Mouse (Mus musculus) lung, adult 2 months (tissue): ENCODE results near the gene Dhrs1. TPM values are rescaled to one million over a fixed set of nuclear protein-coding genes. Genes with fewer than 3 reads are reported as not detected.

Source experiments
- DNase-seq: peaks from one replicate; pipeline ENCODE4 v3.0.0; 2022
- H3K4me1 ChIP-seq: fragments of 200-500 bp; 2 replicates; pipeline ENCODE4 v1.6.1; 2011; ENCODE audit warnings: low read length; ENCODE audit not compliant: control insufficient read depth, insufficient read depth
- H3K4me3 ChIP-seq: fragments of 200-500 bp; replicated peaks from 2 replicates; pipeline ENCODE3; 2011; ENCODE audit warnings: low read depth, mild to moderate bottlenecking, control low read depth, low read length; ENCODE audit errors: extremely low read depth
- CTCF ChIP-seq: fragments of 200-500 bp; IDR thresholded peaks from 2 replicates; pipeline ENCODE4 v1.5.1; 2011; ENCODE audit warnings: mild to moderate bottlenecking, low read length, control low read depth; ENCODE audit not compliant: insufficient read depth
- POLR2A ChIP-seq: fragments of 200-500 bp; IDR thresholded peaks from 2 replicates; pipeline ENCODE4 v1.6.1; 2011; ENCODE audit warnings: low read depth, mild to moderate bottlenecking, control low read depth, low read length, borderline replicate concordance; ENCODE audit errors: extremely low read depth
- WGBS: fragments of 180-500 bp; shearing (Covaris S2); methylation state at CpG from one replicate; pipeline ENCODE4 v1.1.7; 2018; 5-methylcytosine and 5-hydroxymethylcytosine counted together
- polyA plus RNA-seq: library from polyadenylated mRNA; depleted of rRNA; stranded (reverse); fragments of >200 nt; gene quantifications from 2 replicates; pipeline ENCODE4 v1.2.3, GENCODE M21; 2012

Dhrs1 gene
- polyA plus RNA-seq, 1 experiment: 89.0 TPM

DNA sequence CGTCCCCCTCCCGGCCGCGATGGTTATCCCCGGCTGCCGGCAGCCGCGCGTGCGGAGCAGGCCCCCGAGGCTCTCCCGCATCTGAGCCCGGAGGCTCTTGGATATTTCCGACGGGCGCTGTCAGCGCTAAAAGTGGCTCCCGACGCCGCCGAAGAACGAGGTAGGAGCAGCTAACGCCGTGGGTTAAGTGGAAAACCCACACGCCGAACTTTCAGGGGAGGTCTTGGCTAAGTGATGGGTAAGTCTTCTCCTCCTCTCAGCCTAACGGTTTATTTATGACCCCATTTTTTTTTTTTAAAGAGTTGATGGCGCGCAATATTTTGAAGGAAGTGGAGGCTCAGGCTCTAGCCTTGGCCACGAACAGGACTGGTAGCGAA lies 359 bp upstream of the Dhrs1 start:
- 0% methylated on average over 31 of the region's 31 CpGs for WGBS

DNA sequence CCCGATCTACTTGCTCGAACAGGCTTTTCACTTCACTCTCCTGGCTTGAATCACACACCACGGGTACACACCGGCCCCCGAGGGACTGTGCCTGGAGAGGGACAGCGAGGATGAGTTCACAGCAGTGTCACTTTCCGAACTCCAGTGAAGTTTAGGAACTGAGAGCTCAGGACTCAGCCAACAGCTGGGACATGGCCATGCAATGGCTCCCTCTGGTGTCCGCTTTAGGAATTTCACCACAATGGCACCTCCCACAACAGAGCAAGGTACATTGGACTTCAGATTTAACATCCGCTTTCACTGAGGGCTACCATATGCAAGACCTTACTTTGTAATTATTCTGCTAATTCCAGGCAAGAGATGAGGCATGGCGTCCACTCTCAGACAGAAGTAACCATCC lies 1.8 kb downstream of the Dhrs1 start:
- 17% methylated on average over 10 of the region's 10 CpGs for WGBS
- Histone ChIP-seq H3K4me3 (peak overlapping the region; percentile 1), H3K4me1 (peaks cover 11% of the 10 kb centered on the region)
- peak; percentile 90 for DNase-seq
- TF ChIP-seq CTCF (peak; percentile 98), POLR2A (no peak)

More for the DNA sequence above, 359 bp upstream of the Dhrs1 start:
- no peak for DNase-seq
- Histone ChIP-seq H3K4me3 (peak overlapping the region; percentile 86), H3K4me1 (peaks cover 11% of the 10 kb centered on the region)
- no peak for TF ChIP-seq POLR2A

DNA sequence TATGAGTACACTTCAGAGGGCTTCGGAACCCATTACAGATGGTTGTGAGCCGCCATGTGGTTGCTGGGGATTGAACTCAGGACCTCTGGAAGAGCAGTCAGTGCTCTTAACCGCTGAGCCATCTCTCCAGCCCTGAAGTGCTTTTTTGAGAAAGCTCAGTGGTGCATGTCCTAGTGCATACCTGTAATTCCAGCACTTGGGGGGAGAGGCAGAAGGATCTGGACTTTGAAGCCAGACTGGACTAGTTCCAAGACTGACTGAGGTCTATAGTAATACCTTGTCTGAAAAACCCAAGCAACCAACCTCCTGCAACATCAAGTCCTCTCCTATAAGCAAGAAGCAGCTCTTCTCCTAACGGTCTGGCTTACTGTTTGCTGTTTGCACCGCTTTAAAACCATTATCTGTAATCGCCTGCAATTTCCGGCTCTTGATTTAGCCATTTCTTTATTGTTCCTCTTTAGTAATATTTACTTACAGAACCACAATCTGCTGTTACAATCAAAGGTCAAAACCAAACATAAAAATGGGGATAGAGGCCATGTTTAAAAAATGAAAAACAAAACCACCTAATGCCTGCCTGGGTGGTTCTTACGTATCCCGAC lies 8.3 kb downstream of the Dhrs1 start:
- Histone ChIP-seq H3K4me3 (no peak overlapping the region), H3K4me1 (no peaks in the 10 kb centered on the region)
- no peak for DNase-seq
- TF ChIP-seq CTCF: no peak
- TF ChIP-seq POLR2A: no peak
- 62% methylated on average over 9 of the region's 9 CpGs for WGBS

DNA sequence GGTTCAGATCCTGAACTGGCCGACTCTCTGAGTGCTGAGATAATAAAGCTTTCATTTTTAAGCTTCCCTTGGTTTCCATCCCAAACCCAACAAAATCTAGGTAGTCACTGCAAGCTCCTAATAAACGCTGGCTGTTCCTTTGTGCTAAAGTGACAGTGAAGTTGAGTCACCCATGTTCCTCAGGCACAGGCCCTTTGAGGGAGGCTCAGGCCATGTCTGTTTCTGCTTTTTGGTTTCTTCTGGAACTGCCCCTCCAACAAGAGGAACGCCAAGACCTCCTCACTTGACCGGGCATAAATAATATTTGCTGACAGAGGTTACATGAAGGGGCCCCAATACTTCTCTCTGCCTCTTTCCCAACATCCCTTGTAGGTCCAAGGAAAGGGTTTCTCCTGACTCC lies 9.7 kb downstream of the Dhrs1 start:
- Histone ChIP-seq H3K4me3 (no peak overlapping the region), H3K4me1 (no peaks in the 10 kb centered on the region)
- WGBS: 73% methylated on average over 4 of the region's 4 CpGs
- no peak for DNase-seq
- no peak for TF ChIP-seq POLR2A
- no peak for TF ChIP-seq CTCF

DNA sequence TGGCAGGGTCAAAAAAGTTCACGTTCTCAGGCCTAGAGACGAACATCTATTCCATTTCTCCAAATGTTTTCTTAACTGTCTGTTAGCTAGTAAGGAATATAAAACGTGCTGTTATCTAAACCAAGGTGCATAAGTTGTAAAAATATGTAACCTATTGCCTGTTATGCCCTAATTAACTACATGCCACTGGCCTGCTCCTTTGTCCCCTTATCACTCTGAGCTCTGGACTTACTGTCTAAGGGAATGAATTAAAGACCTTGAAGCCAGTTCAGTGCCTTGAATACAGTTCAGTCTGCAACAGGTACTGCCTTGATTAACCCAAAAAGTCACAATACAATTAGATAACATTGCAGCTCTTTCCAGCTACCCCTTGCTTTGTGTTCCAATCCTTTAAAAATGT lies 10.2 kb downstream of the Dhrs1 start:
- no peak for TF ChIP-seq CTCF
- no peak for TF ChIP-seq POLR2A
- Histone ChIP-seq H3K4me3 (no peak overlapping the region), H3K4me1 (no peaks in the 10 kb centered on the region)
- no peak for DNase-seq
- WGBS: 36% methylated on average over 3 of the region's 3 CpGs

DNA sequence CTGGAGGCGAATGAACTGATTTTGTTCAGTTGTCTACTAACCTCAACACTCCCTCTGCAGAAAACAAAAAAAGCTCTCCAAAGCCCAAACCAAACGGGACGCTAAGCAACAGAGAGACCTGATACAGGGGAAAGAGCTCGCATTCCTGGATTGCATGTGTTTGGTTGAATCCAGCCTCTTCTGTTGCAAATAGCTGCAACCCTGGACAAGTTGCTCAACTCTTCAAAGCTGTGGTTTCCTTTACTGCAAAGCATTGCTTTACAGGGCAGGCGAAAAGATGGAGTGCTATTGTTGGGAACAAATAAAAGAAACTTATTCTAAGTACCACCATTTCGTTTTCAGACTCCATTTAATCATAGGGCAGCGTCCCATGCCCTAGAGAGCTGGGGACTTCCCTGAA lies 10.6 kb downstream of the Dhrs1 start:
- Histone ChIP-seq H3K4me3 (no peak overlapping the region), H3K4me1 (no peaks in the 10 kb centered on the region)
- TF ChIP-seq POLR2A (no peak), CTCF (no peak)
- DNase-seq: no peak
- 67% methylated on average over 7 of the region's 7 CpGs for WGBS

DNA sequence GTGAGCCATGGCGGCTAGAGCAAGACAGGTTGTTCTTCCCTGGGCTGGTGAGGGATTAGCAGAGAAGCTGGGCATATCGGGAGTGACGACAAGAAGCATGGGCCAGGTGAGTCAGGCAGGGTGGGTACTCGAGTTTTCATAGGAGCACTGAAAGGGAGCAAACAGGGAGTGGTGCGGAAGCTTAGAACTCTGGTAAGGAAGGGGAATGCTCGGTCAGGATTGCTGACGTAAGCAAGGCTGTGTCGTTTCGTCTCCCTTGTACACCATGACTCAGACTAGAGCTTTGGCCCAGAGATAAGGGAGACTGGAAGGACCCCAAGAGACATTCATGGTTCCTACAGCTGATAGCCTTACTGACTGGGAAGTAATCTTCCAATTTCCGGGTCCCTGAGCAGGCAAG lies 11.6 kb downstream of the Dhrs1 start:
- Histone ChIP-seq H3K4me3 (no peak overlapping the region), H3K4me1 (no peaks in the 10 kb centered on the region)
- TF ChIP-seq CTCF (no peak), POLR2A (no peak)
- 74% methylated on average over 10 of the region's 10 CpGs for WGBS
- no peak for DNase-seq

DNA sequence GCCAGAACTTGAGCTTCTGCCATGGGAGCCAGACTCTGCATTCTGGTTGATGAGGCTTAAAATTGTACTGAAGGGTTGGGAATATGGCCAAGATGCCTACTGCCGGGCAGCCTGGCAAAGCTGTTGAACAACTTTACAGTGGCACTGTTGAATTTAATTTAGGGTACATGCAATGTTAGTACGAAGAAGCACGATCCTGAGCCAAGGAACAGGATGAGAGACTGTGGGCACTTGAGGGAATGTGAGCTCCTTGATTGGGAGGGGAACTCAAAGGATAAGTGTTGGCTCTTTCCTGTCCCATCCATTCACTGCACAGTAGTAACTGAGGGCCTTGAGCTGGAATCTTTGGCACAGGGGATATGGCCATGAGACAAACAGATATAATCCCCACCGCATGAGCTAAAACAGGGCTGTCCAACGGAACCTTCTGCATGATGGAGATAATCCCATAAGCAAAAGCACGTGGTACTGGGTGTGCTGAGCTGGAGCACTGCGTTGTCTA lies 14.9 kb downstream of the Dhrs1 start:
- no peak overlapping the region for H3K4me3 ChIP-seq
- 68% methylated on average over 7 of the region's 7 CpGs for whole genome bisulfite sequencing
- H3K4me1 ChIP-seq: 0 out of 2 replicates have a peak, but pooled peaks cover 5% of the 10 kb centered on the region
- no peak for DNase-seq
- no peak for TF ChIP-seq CTCF
- no peak for TF ChIP-seq POLR2A

DNA sequence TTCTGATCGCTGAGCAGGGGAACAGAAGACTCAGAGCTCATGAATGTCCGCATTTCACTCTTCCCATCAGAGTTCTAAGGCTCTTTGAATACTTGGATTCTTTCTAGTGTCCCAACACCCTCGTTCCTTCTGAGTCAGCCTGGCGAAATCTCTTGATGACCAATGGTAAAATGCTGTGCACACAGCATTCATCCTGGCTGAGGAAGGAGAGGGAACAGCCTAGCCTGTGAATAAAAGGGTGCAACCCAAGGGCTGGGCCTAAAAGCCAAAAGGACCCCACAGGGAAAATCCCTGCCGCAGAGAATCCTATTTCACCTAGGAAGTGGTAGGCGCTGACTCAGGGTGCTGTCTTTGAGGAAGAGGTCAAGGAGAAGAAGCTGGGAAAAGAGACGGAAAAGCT lies 15.4 kb downstream of the Dhrs1 start:
- no peak for DNase-seq
- TF ChIP-seq CTCF (no peak), POLR2A (no peak)
- Histone ChIP-seq H3K4me1 (0 out of 2 replicates have a peak, but pooled peaks cover 5% of the 10 kb centered on the region), H3K4me3 (no peak overlapping the region)
- 66% methylated on average over 7 of the region's 7 CpGs for WGBS

DNA sequence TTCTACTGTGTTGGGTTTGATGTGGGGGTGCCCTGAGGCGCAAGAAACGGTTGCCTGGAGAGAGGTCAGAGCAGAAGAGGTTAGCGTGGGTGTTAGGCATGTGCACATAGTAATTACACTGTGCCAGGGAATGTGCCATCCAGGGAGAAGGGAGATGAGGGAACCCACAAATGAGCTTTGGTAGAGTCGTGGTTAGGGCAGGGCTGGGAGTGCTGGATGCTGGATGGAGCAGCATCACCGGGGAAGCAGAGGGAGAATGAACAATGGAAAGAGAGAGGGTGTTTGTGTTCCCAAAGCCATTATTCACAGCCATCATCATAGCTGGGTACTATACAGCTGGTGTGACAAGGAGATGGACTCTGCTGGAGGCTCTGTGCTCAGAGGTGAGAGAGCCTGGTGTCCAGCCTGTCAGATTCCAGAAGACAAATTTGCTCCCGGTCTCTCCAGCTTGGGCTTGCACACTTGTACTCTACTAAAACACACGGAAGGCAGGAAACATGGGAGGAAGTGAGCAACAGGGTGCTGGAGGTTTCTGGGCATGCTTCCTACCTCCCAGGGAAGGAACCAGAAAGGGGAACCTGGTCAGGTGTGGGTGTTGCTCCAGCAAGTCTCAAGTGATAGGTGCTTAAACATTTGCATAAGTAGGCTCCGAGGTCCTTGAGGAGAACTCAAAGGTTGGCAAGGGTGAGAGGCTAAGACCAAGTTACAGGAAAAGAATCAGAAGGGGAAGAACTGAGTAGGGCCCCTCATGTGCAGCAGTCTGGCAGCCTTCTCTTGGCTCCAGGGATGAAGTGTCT lies 17.4 kb downstream of the Dhrs1 start:
- Histone ChIP-seq H3K4me1 (peaks cover 9% of the 10 kb centered on the region), H3K4me3 (no peak overlapping the region)
- TF ChIP-seq POLR2A: no peak
- TF ChIP-seq CTCF: no peak
- DNase-seq: no peak
- WGBS: 45% methylated on average over 8 of the region's 8 CpGs
